Mouse (Mus musculus) olfactory bulb, adult 2 months (tissue): Measurements from ENCODE around the gene Hoxa5. TPM values are rescaled to one million over a fixed set of nuclear protein-coding genes. Genes with fewer than 3 reads are reported as not detected.

Experiments
- H3K27ac ChIP-seq: fragments of 200-500 bp; 2 replicates; pipeline ENCODE4 v1.5.1; 2012; ENCODE audit warnings: low read depth, low read length; ENCODE audit not compliant: insufficient read depth
- H3K4me1 ChIP-seq: fragments of 200-500 bp; 2 replicates; pipeline ENCODE4 v1.6.1; 2012; ENCODE audit warnings: low read length; ENCODE audit not compliant: control insufficient read depth, insufficient read depth
- H3K4me3 ChIP-seq: fragments of 200-500 bp; 2 replicates; pipeline ENCODE4 v1.5.1; 2012; ENCODE audit warnings: mild to moderate bottlenecking, low read depth, low read length, moderate library complexity; ENCODE audit not compliant: insufficient read depth
- CTCF ChIP-seq: fragments of 200-500 bp; IDR thresholded peaks from 2 replicates; pipeline ENCODE4 v1.5.1; 2012; ENCODE audit warnings: low read depth, mild to moderate bottlenecking, low read length, moderate library complexity; ENCODE audit not compliant: insufficient read depth
- POLR2A ChIP-seq: fragments of 200-500 bp; IDR thresholded peaks from 2 replicates; pipeline ENCODE4 v1.6.1; 2012; ENCODE audit warnings: mild to moderate bottlenecking, low read depth, low read length, moderate library complexity; ENCODE audit not compliant: insufficient read depth
- whole genome bisulfite sequencing: fragments of 180-500 bp; shearing (Covaris S2); methylation state at CpG from one replicate; pipeline ENCODE4 v1.1.7; 2018; 5-methylcytosine and 5-hydroxymethylcytosine counted together
- polyA plus RNA-seq: library from polyadenylated mRNA; stranded (reverse); fragments of >200 nt; gene quantifications from 2 replicates; pipeline ENCODE4 v1.2.4, GENCODE M21; 2012; ENCODE audit warnings: low replicate concordance; ENCODE audit not compliant: missing spikeins, insufficient read depth, insufficient read length

Gene Hoxa5
- polyA plus RNA-seq, 1 experiment = not detected

- TF ChIP-seq POLR2A (no peak), CTCF (no peak)
- H3K27ac ChIP-seq = no peak overlapping the region
- 0% methylated on average over 4 of the region's 4 CpGs for WGBS
- no peak overlapping the region for H3K4me3 ChIP-seq
- no peaks in the 10 kb centered on the region for H3K4me1 ChIP-seq
These were observed 25.3 kb downstream of the Hoxa5 start for GRCm38 (mm10) chr6:52178918-52179665.

GRCm38 (mm10) chr6:52177806-52178205 lies 26.6 kb downstream of the Hoxa5 start:
- Histone ChIP-seq H3K27ac (no peak overlapping the region), H3K4me3 (no peak overlapping the region), H3K4me1 (no peaks in the 10 kb centered on the region)
- TF ChIP-seq CTCF (no peak), POLR2A (no peak)
- whole genome bisulfite sequencing = 5% methylated on average over 9 of the region's 9 CpGs

GRCm38 (mm10) chr6:52177061-52177735 lies 27.2 kb downstream of the Hoxa5 start, which contains the start of gene 5730596B20Rik:
Gene 5730596B20Rik, plus strand, starts transcription at chr6:52177498.
- no peak within 1 kb of the TSS for H3K27ac ChIP-seq
- H3K4me3 ChIP-seq = no peak within 1 kb of the TSS
- WGBS = 3% methylated on average over 36 of the region's 36 CpGs
- peaks cover 3% of the 10 kb centered on the region; the same call in 1 of the 2 replicates for H3K4me1 ChIP-seq
- TF ChIP-seq POLR2A (no peak), CTCF (no peak)

- H3K27ac ChIP-seq = no peak overlapping the region
- 4% methylated on average over 6 of the region's 6 CpGs for WGBS
- TF ChIP-seq CTCF (no peak), POLR2A (no peak)
- H3K4me3 ChIP-seq = no peak overlapping the region
- peaks cover 3% of the 10 kb centered on the region; the same call in 1 of the 2 replicates for H3K4me1 ChIP-seq
These were observed 28.0 kb downstream of the Hoxa5 start for GRCm38 (mm10) chr6:52176391-52176790.

GRCm38 (mm10) chr6:52175864-52176263 lies 28.5 kb downstream of the Hoxa5 start:
- WGBS = 4% methylated on average over 19 of the region's 35 CpGs
- no peak overlapping the region for H3K27ac ChIP-seq
- TF ChIP-seq CTCF = no peak
- TF ChIP-seq POLR2A = no peak
- peaks cover 3% of the 10 kb centered on the region; the same call in 1 of the 2 replicates for H3K4me1 ChIP-seq
- H3K4me3 ChIP-seq = no peak overlapping the region

- Histone ChIP-seq H3K27ac (no peak overlapping the region), H3K4me3 (no peak overlapping the region)
- TF ChIP-seq CTCF (no peak), POLR2A (no peak)
These were observed 29.2 kb downstream of the Hoxa5 start for GRCm38 (mm10) chr6:52174968-52175751.

GRCm38 (mm10) chr6:52173648-52174047 lies 30.7 kb downstream of the Hoxa5 start:
- H3K27ac ChIP-seq = no peak overlapping the region
- TF ChIP-seq POLR2A = no peak
- TF ChIP-seq CTCF = no peak
- H3K4me1 ChIP-seq = peaks cover 3% of the 10 kb centered on the region; the same call in 1 of the 2 replicates
- WGBS = 8% methylated on average over 4 of the region's 4 CpGs
- H3K4me3 ChIP-seq = no peak overlapping the region

More at GRCm38 (mm10) chr6:52174968-52175751, 29.2 kb downstream of the Hoxa5 start:
- WGBS = 1% methylated on average over 41 of the region's 41 CpGs
- peaks cover 3% of the 10 kb centered on the region; the same call in 1 of the 2 replicates for H3K4me1 ChIP-seq

GRCm38 (mm10) chr6:52172501-52172900 lies 31.9 kb downstream of the Hoxa5 start:
- 1% methylated on average over 35 of the region's 35 CpGs for WGBS

GRCm38 (mm10) chr6:52171938-52172337 lies 32.4 kb downstream of the Hoxa5 start:
- WGBS = 11% methylated on average over 7 of the region's 7 CpGs
- TF ChIP-seq POLR2A (no peak), CTCF (no peak)
- H3K27ac ChIP-seq = no peak overlapping the region
- peaks cover 3% of the 10 kb centered on the region; the same call in 1 of the 2 replicates for H3K4me1 ChIP-seq
- no peak overlapping the region for H3K4me3 ChIP-seq

More at GRCm38 (mm10) chr6:52172501-52172900, 31.9 kb downstream of the Hoxa5 start:
- Histone ChIP-seq H3K27ac (no peak overlapping the region), H3K4me3 (no peak overlapping the region), H3K4me1 (peaks cover 3% of the 10 kb centered on the region; the same call in 1 of the 2 replicates)
- TF ChIP-seq POLR2A (no peak), CTCF (no peak)
